Mouse (Mus musculus) limb, embryonic 15.5 days (tissue): ENCODE results near the gene Hsd17b14. TPM values are rescaled to one million over a fixed set of nuclear protein-coding genes. Genes with fewer than 3 reads are reported as not detected.
A peak's percentile ranks its signal among the peaks of the same experiment; 100 is the strongest.

Source experiments
- ATAC-seq: fragments of 200-750 bp; cut with Nextera tagmentation; 2 replicates; pipeline ENCODE4 v1.8.0; 2017; ENCODE audit warnings: low read depth, moderate TSS enrichment; ENCODE audit not compliant: insufficient number of reproducible peaks, low FRiP score, low TSS enrichment
- H3K27ac ChIP-seq: fragments of 300-500 bp; sonication (generic); 2 replicates; pipeline ENCODE4 v1.5.1; 2015; ENCODE audit warnings: moderate library complexity, mild to moderate bottlenecking, inconsistent platforms
- H3K27me3 ChIP-seq: fragments of 300-500 bp; sonication (generic); 2 replicates; pipeline ENCODE4 v1.6.1; 2015; ENCODE audit warnings: inconsistent platforms
- H3K36me3 ChIP-seq: fragments of 300-500 bp; sonication (generic); 2 replicates; pipeline ENCODE4 v1.6.1; 2015; ENCODE audit warnings: inconsistent platforms
- H3K4me1 ChIP-seq: fragments of 300-500 bp; sonication (generic); 2 replicates; pipeline ENCODE4 v1.6.1; 2015; ENCODE audit warnings: inconsistent platforms
- H3K4me2 ChIP-seq: fragments of 300-500 bp; sonication (generic); 2 replicates; pipeline ENCODE4 v1.6.1; 2015; ENCODE audit warnings: mild to moderate bottlenecking, inconsistent platforms
- H3K4me3 ChIP-seq: fragments of 300-500 bp; sonication (generic); 2 replicates; pipeline ENCODE4 v1.5.1; 2015; ENCODE audit warnings: mild to moderate bottlenecking, inconsistent platforms
- H3K9ac ChIP-seq: fragments of 300-500 bp; sonication (generic); 2 replicates; pipeline ENCODE4 v1.6.1; 2015; ENCODE audit warnings: inconsistent platforms
- H3K9me3 ChIP-seq: fragments of 300-500 bp; sonication (generic); 2 replicates; pipeline ENCODE4 v1.6.1; 2016; ENCODE audit warnings: inconsistent platforms
- WGBS: fragments of 180-500 bp; shearing (Covaris S2); methylation state at CpG from one replicate; pipeline ENCODE4 v1.1.7; 2015; 5-methylcytosine and 5-hydroxymethylcytosine counted together
- polyA plus RNA-seq: library from polyadenylated mRNA; unstranded; fragments of >200 nt; fragmentation: Nextera tagmentation; extraction: Ambion mirVana; gene quantifications from 2 replicates; pipeline ENCODE4 v1.2.1, GENCODE M21; 2015

The Hsd17b14 gene
- polyA plus RNA-seq, 1 experiment from 2014 or later, result 1.1 TPM

DNA sequence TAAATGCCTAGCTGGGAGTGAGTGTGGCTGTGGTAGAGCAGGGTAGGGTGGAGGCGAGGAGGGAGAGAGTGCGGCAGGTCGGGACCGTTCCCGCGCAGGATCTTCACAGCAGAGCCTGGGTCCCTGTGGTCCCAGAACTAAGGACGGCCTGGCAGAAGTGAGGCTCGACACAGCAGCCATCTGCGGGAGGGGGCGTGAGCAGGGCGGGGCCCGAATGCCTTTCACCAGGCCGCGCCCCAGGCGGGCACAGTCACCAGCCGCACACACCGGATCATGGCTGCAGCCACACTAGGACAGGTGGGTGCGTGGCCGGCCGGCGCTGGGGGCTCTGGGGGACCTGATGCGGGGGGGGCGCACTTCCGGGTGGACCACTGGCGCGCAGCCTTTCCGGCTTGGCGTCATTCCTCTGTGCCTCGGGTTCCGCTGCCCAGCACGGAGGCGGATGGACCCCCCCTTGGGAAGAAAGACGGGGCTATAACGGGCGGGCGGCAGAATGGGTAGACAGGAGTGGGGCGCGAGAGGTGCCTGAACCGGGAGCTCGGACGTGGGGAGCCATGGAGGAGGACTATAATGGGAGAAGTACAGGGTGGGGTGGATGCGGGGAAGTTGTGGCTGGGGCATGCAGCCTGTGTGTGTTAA, 15.5 kb downstream of the Hsd17b14 start, which contains the start of gene Bcat2:
Bcat2 (plus strand) TSS at position 51 of the 639 bp plus-strand sequence.
- peak; percentile 66 for ATAC-seq
- H3K27me3 ChIP-seq, result no peaks in the 10 kb centered on the region
- WGBS, result 1% methylated on average over 39 of the region's 42 CpGs
- H3K27ac ChIP-seq, result peak within 1 kb of the TSS; percentile 92
- H3K36me3 ChIP-seq, result peaks cover 2% of the 10 kb centered on the region; the same call in 1 of the 2 replicates
- peak within 1 kb of the TSS; percentile 71 for H3K4me3 ChIP-seq
- H3K9ac ChIP-seq, result peak within 1 kb of the TSS; percentile 76
- H3K4me1 ChIP-seq, result peaks cover 34% of the 10 kb centered on the region
- H3K9me3 ChIP-seq, result no peaks in the 10 kb centered on the region
- peak within 1 kb of the TSS; percentile 74 for H3K4me2 ChIP-seq

GRCm38 (mm10) chr7:45571966-45572365, 17.3 kb downstream of the Hsd17b14 start:
- Histone ChIP-seq H3K27me3 (no peaks in the 10 kb centered on the region), H3K36me3 (peaks cover 17% of the 10 kb centered on the region), H3K9me3 (no peaks in the 10 kb centered on the region), H3K27ac (no peak overlapping the region), H3K4me2 (no peak overlapping the region), H3K9ac (no peak overlapping the region), H3K4me1 (peaks cover 34% of the 10 kb centered on the region), H3K4me3 (no peak overlapping the region)
- ATAC-seq, result no peak
- WGBS, result 66% methylated on average over 1 of the region's 1 CpGs

DNA sequence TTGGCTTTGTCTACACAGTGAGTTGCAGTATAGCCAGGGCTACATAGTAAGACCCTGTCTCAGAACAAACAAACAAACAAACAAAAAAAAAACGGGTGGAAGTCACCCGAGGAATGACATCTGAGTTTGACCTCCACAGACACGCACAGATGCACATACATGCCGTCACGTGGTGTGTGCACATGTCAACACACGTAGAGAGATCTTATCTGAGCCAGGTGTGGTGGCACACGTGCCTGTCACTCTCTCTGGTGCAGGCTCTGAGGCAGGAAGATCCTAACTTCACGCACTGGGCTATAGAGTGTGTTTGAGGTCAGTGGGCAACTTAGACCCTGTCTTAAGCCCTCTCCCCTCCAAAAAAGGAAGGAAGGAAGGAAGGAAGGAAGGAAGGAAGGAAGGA, 19.3 kb downstream of the Hsd17b14 start:
- Histone ChIP-seq H3K9ac (no peak overlapping the region), H3K4me2 (no peak overlapping the region), H3K9me3 (no peaks in the 10 kb centered on the region), H3K4me3 (no peak overlapping the region), H3K27me3 (no peaks in the 10 kb centered on the region), H3K27ac (no peak overlapping the region), H3K4me1 (peaks cover 20% of the 10 kb centered on the region), H3K36me3 (peaks cover 28% of the 10 kb centered on the region)
- 75% methylated on average over 8 of the region's 8 CpGs for WGBS
- ATAC-seq, result no peak

DNA sequence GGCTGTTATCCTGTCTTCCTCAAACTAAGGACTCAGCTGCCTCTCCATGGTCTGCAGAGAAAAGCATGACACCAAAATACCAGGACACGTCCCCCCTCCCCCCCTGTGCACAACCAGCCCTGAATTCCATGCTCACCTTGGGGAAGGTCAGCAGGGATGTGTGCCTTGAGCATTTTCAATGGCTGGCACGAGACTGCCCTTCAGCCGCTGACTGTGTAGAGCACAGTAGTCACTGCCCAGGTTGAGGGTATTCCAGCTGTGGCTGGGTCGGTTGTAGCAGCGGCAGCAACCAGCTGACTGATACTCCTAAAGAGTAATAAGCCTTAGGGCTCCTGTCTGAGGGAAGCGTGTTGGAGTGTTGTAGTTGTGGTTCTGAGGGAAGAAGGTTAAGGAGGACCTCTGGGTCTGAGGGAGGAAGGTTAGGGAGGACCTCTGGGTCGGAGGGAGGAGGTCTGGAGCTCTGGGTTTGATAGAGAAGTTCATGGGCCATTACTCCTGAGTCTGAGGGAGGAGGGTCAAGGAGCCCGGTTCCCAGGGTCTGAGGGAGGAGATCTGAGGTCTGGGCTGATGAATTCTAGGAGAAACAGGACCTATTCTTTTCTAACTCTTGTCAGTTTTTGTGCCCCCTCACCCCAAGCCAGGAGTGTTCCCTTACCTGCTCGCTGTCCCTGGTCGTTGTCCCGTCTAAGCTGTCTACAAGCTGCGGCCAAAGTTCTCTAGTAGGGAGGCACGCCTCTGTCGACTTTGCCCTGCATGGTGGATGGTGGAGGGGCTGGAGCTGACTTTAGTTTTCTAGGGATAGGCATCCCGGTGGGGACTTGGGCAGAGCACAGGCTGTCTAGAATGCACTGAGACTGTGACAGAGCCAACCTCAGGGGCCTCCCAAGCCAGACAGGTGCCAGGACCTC, 20.0 kb downstream of the Hsd17b14 start:
- H3K9ac ChIP-seq, result no peak overlapping the region
- H3K27me3 ChIP-seq, result no peaks in the 10 kb centered on the region
- no peak overlapping the region for H3K4me2 ChIP-seq
- no peak overlapping the region for H3K4me3 ChIP-seq
- H3K4me1 ChIP-seq, result peaks cover 20% of the 10 kb centered on the region
- H3K9me3 ChIP-seq, result no peaks in the 10 kb centered on the region
- H3K27ac ChIP-seq, result no peak overlapping the region
- 84% methylated on average over 15 of the region's 15 CpGs for WGBS
- no peak for ATAC-seq
- H3K36me3 ChIP-seq, result peaks cover 28% of the 10 kb centered on the region

GRCm38 (mm10) chr7:45585923-45586322, 31.2 kb downstream of the Hsd17b14 start:
- H3K36me3 ChIP-seq, result peaks cover 55% of the 10 kb centered on the region
- no peak overlapping the region for H3K9ac ChIP-seq
- no peak overlapping the region for H3K4me3 ChIP-seq
- no peak overlapping the region for H3K27ac ChIP-seq
- H3K9me3 ChIP-seq, result no peaks in the 10 kb centered on the region
- no peak overlapping the region for H3K4me2 ChIP-seq
- H3K27me3 ChIP-seq, result no peaks in the 10 kb centered on the region
- 92% methylated on average over 6 of the region's 6 CpGs for WGBS
- no peak for ATAC-seq
- peaks cover 8% of the 10 kb centered on the region; the same call in 1 of the 2 replicates for H3K4me1 ChIP-seq

DNA sequence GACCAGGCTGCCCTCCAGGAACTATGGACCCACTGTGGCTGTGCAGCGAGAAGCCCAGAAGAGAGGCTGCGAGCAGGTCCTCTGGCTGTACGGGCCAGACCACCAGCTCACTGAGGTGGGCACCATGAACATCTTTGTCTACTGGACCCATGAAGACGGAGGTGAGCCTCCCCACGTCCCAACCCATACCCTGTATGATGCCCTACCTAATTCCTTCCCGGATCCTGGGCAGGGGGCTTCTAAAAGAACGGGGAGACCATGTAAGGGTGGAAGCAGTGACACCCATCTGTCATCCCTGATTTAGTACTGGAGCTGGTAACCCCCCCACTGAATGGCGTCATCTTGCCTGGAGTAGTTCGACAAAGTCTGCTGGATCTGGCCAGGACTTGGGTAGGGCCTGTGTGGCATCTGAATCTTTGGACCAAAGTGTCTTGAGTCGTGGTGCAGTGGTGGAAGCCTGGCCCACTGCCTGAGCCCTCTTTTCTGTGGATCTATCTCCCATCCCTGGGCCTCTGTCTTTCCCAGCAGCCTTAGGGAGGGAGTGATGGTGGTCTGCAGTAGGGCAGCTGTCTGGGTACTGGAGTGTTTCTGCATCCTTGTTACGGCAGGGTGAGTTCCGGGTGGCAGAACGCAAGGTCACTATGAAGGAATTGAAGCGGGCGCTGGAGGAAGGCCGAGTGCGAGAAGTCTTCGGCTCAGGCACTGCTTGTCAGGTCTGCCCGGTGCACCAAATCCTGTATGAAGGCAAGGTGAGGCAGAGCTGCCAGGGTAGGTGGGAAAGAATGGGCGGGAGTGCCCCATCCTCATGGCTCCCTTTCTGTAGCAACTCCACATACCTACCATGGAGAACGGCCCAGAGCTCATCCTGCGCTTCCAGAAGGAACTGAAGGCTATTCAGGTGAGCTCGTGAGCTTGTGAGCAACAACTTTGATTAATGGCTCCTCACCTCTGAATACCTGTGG, 33.2 kb downstream of the Hsd17b14 start:
- peaks cover 45% of the 10 kb centered on the region for H3K36me3 ChIP-seq

GRCm38 (mm10) chr7:45589173-45589572, 34.5 kb downstream of the Hsd17b14 start:
- Histone ChIP-seq H3K4me3 (peak overlapping the region; percentile 28), H3K4me2 (peak overlapping the region; percentile 42), H3K4me1 (peaks cover 8% of the 10 kb centered on the region; the same call in 1 of the 2 replicates), H3K36me3 (peaks cover 36% of the 10 kb centered on the region), H3K9ac (0 out of 2 replicates have a peak overlapping the region, but pooled peaks have one; percentile 1), H3K9me3 (no peaks in the 10 kb centered on the region), H3K27me3 (no peaks in the 10 kb centered on the region), H3K27ac (peak overlapping the region; percentile 48)
- WGBS, result 2% methylated on average over 19 of the region's 19 CpGs
- ATAC-seq, result peak; percentile 97

More for the DNA sequence above, 33.2 kb downstream of the Hsd17b14 start:
- Histone ChIP-seq H3K9ac (no peak overlapping the region), H3K4me3 (no peak overlapping the region), H3K27me3 (no peaks in the 10 kb centered on the region), H3K4me2 (no peak overlapping the region), H3K4me1 (peaks cover 8% of the 10 kb centered on the region; the same call in 1 of the 2 replicates), H3K27ac (no peak overlapping the region), H3K9me3 (no peaks in the 10 kb centered on the region)
- no peak for ATAC-seq
- WGBS, result 92% methylated on average over 23 of the region's 23 CpGs

DNA sequence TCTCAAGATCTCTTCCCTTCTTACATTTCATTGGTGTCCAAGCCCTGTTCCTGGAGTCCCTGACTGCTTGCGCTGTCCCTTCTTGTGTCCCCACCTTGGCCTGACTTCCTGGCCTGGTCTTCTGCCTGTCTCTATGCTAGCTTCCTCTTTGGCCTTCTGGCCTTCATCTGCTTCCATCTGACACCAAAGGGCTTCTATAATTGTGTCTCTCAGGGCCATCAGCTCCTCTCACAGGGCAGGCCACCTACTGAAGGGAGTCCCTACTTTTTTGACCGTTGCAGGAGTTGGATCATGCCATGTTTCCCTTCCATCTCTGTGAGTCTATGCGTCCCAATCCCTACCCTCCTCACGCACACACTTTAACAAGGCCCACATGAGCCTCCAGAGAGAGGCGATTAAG, 35.2 kb downstream of the Hsd17b14 start:
- no peak for ATAC-seq
- Histone ChIP-seq H3K4me3 (no peak overlapping the region), H3K27me3 (no peaks in the 10 kb centered on the region), H3K9me3 (no peaks in the 10 kb centered on the region), H3K4me1 (peaks cover 8% of the 10 kb centered on the region; the same call in 1 of the 2 replicates), H3K9ac (no peak overlapping the region), H3K4me2 (no peak overlapping the region), H3K36me3 (peaks cover 31% of the 10 kb centered on the region), H3K27ac (no peak overlapping the region)
- WGBS, result 96% methylated on average over 5 of the region's 5 CpGs

DNA sequence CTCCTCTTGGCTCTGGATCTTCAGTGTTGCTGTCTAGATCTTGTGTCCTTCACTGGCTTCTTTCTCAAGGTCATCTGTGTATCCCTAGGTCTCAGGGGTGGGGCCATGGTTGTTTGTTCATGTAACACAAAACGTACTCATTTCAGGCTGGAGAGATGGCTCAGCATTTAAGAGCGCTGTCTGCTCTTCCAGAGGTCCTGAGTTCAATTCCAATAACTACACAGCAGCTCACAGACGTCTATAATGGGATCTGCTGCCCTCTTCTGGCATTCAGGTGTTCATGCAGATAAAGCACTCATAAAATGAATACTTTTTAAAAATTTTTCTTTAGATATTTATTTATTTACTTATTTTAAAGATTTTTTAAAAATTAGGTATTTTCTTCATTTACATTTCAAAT, 36.2 kb downstream of the Hsd17b14 start:
- no peak overlapping the region for H3K4me3 ChIP-seq
- H3K36me3 ChIP-seq, result peaks cover 22% of the 10 kb centered on the region
- WGBS, result 68% methylated on average over 3 of the region's 3 CpGs
- H3K27me3 ChIP-seq, result no peaks in the 10 kb centered on the region
- peaks cover 8% of the 10 kb centered on the region; the same call in 1 of the 2 replicates for H3K4me1 ChIP-seq
- no peaks in the 10 kb centered on the region for H3K9me3 ChIP-seq
- no peak overlapping the region for H3K4me2 ChIP-seq
- no peak overlapping the region for H3K27ac ChIP-seq
- no peak overlapping the region for H3K9ac ChIP-seq
- ATAC-seq, result no peak

DNA sequence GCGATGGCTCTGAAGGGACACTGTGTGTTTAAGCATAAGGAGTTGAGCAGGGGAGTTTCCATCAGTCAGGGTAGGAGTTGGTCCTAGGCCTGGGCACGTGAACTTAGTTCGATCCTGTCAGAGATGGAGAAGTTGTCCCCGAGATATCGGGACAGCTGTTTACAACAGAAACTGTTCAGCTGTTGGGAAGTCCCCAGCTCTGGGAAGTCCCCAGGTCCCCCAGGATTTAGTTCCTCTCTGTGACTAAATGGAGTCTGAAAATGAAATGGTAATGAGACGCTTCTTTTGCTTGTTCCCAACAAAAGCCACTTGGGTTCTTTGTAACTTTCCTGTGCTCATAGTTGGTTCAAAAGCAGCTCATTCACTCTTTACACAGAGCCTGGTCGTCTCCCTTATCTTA, 37.2 kb downstream of the Hsd17b14 start:
- WGBS, result 72% methylated on average over 7 of the region's 7 CpGs
- no peak overlapping the region for H3K4me3 ChIP-seq
- no peak overlapping the region for H3K4me2 ChIP-seq
- peaks cover 12% of the 10 kb centered on the region; the same call in 1 of the 2 replicates for H3K36me3 ChIP-seq
- H3K9ac ChIP-seq, result no peak overlapping the region
- H3K27me3 ChIP-seq, result no peaks in the 10 kb centered on the region
- H3K9me3 ChIP-seq, result no peaks in the 10 kb centered on the region
- peaks cover 8% of the 10 kb centered on the region; the same call in 1 of the 2 replicates for H3K4me1 ChIP-seq
- no peak for ATAC-seq
- no peak overlapping the region for H3K27ac ChIP-seq

DNA sequence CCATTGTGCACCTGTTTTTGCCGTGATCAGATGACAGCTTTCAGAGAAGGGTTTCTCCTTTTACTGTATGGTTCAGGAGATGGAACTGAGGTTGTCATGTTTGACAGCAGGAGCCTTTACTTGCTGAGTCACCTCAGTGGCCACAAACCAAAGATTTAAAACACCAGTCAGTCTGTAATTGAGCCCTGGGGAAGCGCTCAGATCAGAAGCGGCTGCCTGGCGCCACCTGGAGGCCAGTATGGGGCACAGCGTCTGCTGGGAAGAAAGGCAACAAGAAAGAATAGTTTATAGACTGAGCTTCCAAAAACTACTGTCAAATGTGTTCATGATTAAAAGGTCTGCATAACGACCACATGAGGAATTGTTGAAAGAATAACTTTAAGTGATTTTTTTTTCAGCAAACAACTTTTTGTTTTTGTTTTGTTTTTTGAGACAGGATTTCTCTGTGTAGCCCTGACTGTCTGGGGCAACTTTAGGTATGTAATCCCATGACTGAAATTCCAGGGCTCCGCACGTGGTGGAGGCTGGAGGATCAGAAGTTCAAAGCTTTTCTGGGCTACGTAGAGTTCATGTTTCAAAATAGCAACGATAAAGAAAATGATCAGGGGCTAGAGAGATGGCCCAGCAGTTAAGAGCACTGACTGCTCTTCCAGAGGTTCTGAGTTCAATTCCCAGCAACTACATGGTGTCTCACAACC, 38.6 kb downstream of the Hsd17b14 start:
- no peak overlapping the region for H3K4me2 ChIP-seq
- H3K9ac ChIP-seq, result no peak overlapping the region
- peaks cover 8% of the 10 kb centered on the region; the same call in 1 of the 2 replicates for H3K4me1 ChIP-seq
- no peak overlapping the region for H3K27ac ChIP-seq
- WGBS, result 16% methylated on average over 10 of the region's 10 CpGs
- H3K9me3 ChIP-seq, result no peaks in the 10 kb centered on the region
- H3K36me3 ChIP-seq, result no peaks in the 10 kb centered on the region
- H3K4me3 ChIP-seq, result no peak overlapping the region
- ATAC-seq, result no peak
- H3K27me3 ChIP-seq, result no peaks in the 10 kb centered on the region
